Mouse (Mus musculus) embryonic facial prominence, embryonic 12.5 days (tissue): Measurements from ENCODE around the gene Nup107. TPM values are rescaled to one million over a fixed set of nuclear protein-coding genes. Genes with fewer than 3 reads are reported as not detected.
"Not testable (repeated sequence)": the region's sequence is repeated elsewhere in the genome, so short reads cannot be mapped to it uniquely, and the experiment has no call there.

Experiments used
- ATAC-seq: fragments of 200-750 bp; cut with Nextera tagmentation; 2 replicates; pipeline ENCODE4 v1.8.0; 2017; ENCODE audit not compliant: insufficient number of reproducible peaks, insufficient read depth, low FRiP score, low TSS enrichment
- H3K27ac ChIP-seq: fragments of 300-500 bp; sonication (generic); 2 replicates; pipeline ENCODE4 v1.5.1; 2016; ENCODE audit warnings: mild to moderate bottlenecking
- H3K27me3 ChIP-seq: fragments of 300-500 bp; sonication (generic); 2 replicates; pipeline ENCODE4 v1.6.1; 2016; ENCODE audit warnings: mild to moderate bottlenecking, moderate library complexity
- H3K36me3 ChIP-seq: fragments of 300-500 bp; sonication (generic); 2 replicates; pipeline ENCODE4 v1.6.1; 2016; ENCODE audit warnings: mild to moderate bottlenecking
- H3K4me1 ChIP-seq: fragments of 300-500 bp; sonication (generic); 2 replicates; pipeline ENCODE4 v1.6.1; 2016
- H3K4me2 ChIP-seq: fragments of 300-500 bp; sonication (generic); replicated peaks from 2 replicates; pipeline ENCODE4 v1.6.1; 2016; ENCODE audit warnings: mild to moderate bottlenecking, moderate library complexity
- H3K4me3 ChIP-seq: fragments of 300-500 bp; sonication (generic); 2 replicates; pipeline ENCODE4 v1.5.1; 2016; ENCODE audit warnings: mild to moderate bottlenecking
- H3K9ac ChIP-seq: fragments of 300-500 bp; sonication (generic); 2 replicates; pipeline ENCODE4 v1.6.1; 2016; ENCODE audit warnings: mild to moderate bottlenecking, moderate library complexity
- H3K9me3 ChIP-seq: fragments of 300-500 bp; sonication (generic); 2 replicates; pipeline ENCODE4 v1.6.1; 2016; ENCODE audit warnings: mild to moderate bottlenecking, moderate library complexity
- WGBS: fragments of 180-500 bp; shearing (Covaris S2); methylation state at CpG from one replicate; pipeline ENCODE4 v1.1.7; 2016; 5-methylcytosine and 5-hydroxymethylcytosine counted together
- polyA plus RNA-seq: library from polyadenylated mRNA; unstranded; fragments of >200 nt; fragmentation: Nextera tagmentation; extraction: Ambion mirVana; gene quantifications from 2 replicates; pipeline ENCODE4 v1.2.1, GENCODE M21; 2016

Gene Nup107
- polyA plus RNA-seq, 1 experiment from 2014 or later = 85.3 TPM

DNA sequence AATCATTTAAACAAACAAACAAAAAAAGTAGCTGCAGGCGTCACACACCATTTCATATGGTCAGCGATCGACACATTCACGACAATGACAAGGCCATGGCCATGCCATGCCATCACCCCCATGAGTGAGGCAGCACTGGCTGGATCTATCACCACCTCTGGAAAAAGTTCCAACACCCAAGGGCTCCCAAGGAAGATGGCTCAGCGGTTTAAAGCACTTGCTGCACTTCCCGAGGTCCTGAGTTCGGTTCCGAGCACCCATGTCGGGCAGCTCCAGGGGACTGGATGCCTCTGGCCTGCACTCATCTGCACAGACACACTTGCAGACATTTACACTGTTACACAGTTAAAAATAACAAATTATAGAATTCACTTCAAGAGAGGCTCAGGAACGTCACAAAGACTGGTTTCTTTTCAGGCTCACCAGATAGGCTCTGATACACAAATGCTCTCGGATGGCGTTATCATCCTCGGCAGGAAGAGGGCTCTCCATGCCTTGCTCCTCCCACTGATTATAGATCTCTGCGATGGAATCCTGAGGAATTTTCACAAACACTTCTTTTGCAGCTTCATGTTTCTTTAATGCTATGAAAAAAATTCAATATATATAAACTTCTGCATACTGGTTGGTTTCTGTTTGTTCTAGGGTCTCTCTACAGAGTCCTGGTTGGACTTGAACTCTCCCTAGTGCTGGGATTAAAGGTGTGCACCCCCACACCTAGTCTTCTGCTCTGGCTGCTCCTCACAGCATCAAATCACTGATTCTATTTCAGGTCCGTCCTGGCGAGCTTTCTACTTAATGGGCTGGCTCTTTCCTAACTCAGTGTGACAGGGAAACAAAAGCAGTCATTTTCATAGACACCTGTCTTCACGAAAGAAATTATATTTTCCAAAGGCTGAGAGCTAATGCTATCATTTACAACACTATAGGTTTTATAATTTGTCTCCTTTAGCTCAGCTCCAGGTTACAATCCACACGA is 33.5 kb downstream of the Nup107 start:
- Histone ChIP-seq H3K27me3 (no peaks in the 10 kb centered on the region), H3K4me1 (no peaks in the 10 kb centered on the region), H3K4me3 (no peak overlapping the region), H3K36me3 (peaks cover 94% of the 10 kb centered on the region), H3K4me2 (no peak overlapping the region), H3K9ac (no peak overlapping the region), H3K27ac (no peak overlapping the region), H3K9me3 (no peaks in the 10 kb centered on the region)
- WGBS = 91% methylated on average over 18 of the region's 18 CpGs
- no peak for ATAC-seq

DNA sequence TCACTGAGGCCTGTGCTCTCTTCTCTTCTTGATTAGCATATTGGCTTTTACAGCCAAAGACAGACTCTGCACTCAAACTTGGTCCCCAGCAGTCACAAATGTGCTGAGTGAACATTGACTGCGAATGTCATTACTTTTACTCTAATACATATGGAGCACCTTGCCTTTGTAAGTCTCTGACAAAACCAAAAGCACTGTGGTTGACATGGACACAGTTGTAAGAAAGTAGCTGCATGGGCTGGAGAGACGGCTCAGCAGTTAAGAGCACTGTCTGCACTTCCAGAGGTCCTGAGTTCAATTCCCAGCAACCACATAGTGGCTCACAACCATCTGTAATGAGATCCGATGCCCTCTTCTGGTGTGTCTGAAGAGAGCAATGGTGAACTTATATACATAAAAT is 34.2 kb downstream of the Nup107 start:
- 91% methylated on average over 3 of the region's 3 CpGs for WGBS
- H3K4me1 ChIP-seq, H3K4me2 ChIP-seq, H3K27ac ChIP-seq, H3K9ac ChIP-seq, ATAC-seq, H3K27me3 ChIP-seq, H3K4me3 ChIP-seq, H3K9me3 ChIP-seq: not testable (repeated sequence)
- H3K36me3 ChIP-seq = peaks cover 89% of the 10 kb centered on the region

DNA sequence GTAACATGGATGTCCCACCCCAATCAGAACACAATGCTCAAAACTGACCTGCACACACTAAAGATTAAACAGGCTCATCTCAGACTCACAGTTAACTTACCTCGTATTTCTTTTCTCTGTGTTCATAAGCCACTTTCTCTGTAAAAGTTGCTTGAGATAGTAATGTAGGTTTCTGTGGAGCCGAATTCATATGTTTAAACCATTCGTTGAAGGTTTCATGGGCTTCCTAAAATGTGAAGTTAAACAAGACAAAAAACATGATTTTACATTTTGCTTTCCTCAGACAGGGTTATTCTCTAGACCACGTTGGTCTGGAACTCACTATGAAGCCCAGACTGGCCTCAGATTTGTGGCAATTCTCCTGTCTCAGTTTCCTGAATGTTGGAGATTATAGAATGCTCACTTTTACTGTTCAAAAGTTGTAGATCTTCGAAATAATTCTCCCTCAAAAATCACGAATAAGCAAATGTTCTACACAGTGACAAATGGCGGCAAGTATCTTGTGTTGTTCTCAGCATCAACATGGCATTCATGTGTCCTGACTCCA is 34.6 kb downstream of the Nup107 start:
- H3K27me3 ChIP-seq = no peaks in the 10 kb centered on the region
- peaks cover 90% of the 10 kb centered on the region for H3K36me3 ChIP-seq
- no peak overlapping the region for H3K4me2 ChIP-seq
- no peak for ATAC-seq
- H3K9ac ChIP-seq = no peak overlapping the region
- no peaks in the 10 kb centered on the region for H3K9me3 ChIP-seq
- no peak overlapping the region for H3K27ac ChIP-seq
- 92% methylated on average over 7 of the region's 7 CpGs for WGBS
- H3K4me1 ChIP-seq = no peaks in the 10 kb centered on the region
- H3K4me3 ChIP-seq = no peak overlapping the region

DNA sequence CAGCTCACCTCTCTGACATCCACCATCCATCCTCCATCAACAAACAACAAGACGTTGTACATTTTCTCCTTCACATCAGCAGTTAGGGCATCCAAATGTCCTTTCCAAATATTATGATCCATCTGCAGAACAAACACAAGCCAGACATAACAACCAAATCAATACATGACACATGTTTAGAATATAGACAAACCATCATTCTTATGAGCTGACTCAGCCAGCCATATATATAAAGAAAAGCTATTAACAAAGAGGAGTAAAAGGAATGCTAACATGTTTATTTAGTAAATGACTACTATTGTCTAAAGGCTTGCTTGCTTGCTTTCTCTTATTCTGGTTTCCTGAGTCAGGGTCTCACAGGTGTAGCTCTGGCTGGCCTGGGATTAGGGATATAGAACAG is 35.2 kb downstream of the Nup107 start:
- no peak overlapping the region for H3K4me3 ChIP-seq

DNA sequence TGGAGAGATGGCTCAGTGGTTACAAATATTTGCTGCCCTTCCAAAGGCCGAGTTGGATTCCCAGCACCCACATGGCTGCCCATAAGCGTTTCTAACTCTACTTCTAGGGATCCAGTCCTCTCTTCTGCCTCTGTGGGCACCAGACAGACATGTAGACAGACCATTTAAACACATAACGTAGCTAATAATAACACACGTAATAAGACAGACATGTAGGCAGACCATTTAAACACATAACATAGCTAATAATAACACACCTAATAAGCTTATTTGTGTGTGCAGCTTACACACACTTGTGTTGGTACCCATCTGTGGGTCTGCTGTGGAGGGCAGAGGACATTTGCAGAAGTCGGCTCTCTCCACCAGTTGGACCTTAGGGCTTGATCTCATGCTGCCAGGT is 35.7 kb downstream of the Nup107 start:
- H3K27ac ChIP-seq = no peak overlapping the region
- H3K4me1 ChIP-seq = no peaks in the 10 kb centered on the region
- H3K9me3 ChIP-seq = no peaks in the 10 kb centered on the region
- no peak for ATAC-seq
- H3K27me3 ChIP-seq = no peaks in the 10 kb centered on the region
- peaks cover 88% of the 10 kb centered on the region for H3K36me3 ChIP-seq
- H3K4me2 ChIP-seq = no peak overlapping the region
- WGBS = 91% methylated on average over 5 of the region's 5 CpGs
- no peak overlapping the region for H3K9ac ChIP-seq
- H3K4me3 ChIP-seq = no peak overlapping the region

More for the DNA sequence above, 35.2 kb downstream of the Nup107 start:
- H3K27me3 ChIP-seq = no peaks in the 10 kb centered on the region
- no peak overlapping the region for H3K4me2 ChIP-seq
- ATAC-seq = no peak
- H3K27ac ChIP-seq = no peak overlapping the region
- H3K4me1 ChIP-seq = no peaks in the 10 kb centered on the region
- H3K9ac ChIP-seq = no peak overlapping the region
- 85% methylated on average over 1 of the region's 1 CpGs for WGBS
- H3K36me3 ChIP-seq = peaks cover 87% of the 10 kb centered on the region
- no peaks in the 10 kb centered on the region for H3K9me3 ChIP-seq

DNA sequence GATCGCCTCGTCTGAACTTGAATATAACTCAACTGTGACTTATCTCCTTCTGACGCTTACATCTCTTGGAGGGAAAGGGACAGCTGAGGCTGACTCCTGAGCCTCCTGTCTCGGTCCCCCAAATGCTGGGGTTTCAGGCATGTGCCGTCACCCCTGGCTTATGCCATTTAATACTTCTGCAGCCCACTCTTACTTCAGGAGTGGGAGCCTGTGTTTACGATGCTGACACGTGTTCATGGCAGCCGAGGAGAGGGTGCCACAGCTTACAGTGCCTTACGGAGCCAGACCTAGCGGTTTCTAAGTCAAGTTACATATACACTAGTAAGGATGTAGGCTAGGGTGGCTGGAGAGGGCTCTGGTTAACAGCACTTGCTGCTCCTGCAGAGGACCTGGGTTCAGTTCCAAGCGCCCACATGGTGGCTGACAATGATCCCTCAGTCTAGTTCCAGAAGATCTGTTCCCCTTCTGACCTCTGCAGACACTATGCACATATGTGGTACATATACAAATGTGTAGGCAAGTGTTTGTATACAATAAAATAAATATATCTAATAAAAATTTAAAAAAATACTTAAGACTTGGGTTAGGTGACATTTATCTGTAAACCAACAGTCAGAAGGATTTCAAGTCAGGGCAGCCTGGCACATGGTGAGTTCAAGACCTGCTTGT is 36.6 kb downstream of the Nup107 start:
- 91% methylated on average over 11 of the region's 11 CpGs for WGBS
- Histone ChIP-seq H3K36me3 (peaks cover 88% of the 10 kb centered on the region), H3K27ac (no peak overlapping the region), H3K27me3 (no peaks in the 10 kb centered on the region), H3K4me3 (no peak overlapping the region), H3K9ac (no peak overlapping the region), H3K4me2 (no peak overlapping the region), H3K9me3 (no peaks in the 10 kb centered on the region), H3K4me1 (no peaks in the 10 kb centered on the region)
- ATAC-seq = no peak

DNA sequence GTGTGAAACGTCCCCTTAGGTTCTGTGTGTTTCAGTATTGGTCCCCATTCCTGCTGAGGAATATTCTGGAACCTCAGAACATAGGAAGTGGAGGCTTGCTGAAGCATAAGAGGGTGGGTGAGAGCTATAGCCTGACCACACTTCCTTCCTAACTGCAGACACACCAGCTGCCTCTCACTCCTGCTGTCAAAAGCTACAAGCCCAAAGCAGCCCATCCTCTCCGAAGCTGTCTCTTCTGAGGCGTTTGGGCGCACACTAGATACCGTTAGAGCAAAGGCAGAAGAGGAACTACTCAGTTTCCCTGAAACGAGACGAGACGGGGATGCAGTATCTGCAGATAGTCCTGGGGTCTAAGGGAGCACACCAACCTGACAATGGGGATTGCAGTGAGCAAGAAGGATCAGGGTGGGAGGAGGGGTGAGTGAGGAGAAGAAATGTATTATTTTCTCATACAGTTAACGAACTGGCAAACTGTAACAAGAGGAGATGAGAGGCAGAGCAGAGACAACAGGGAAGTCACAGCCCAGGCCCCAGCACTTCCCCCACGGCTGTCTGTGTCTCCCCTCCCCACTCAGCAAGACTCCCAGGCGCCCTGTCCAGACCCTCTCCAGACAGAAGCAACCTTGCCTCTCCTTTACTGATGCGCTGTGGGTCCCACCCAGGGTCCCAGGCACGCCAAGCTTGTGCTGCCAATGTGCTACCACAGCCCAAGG is 37.3 kb downstream of the Nup107 start:
- Histone ChIP-seq H3K27me3 (no peaks in the 10 kb centered on the region), H3K4me1 (no peaks in the 10 kb centered on the region), H3K36me3 (peaks cover 85% of the 10 kb centered on the region), H3K4me2 (no peak overlapping the region), H3K9me3 (no peaks in the 10 kb centered on the region), H3K9ac (no peak overlapping the region), H3K27ac (no peak overlapping the region), H3K4me3 (no peak overlapping the region)
- WGBS = 91% methylated on average over 13 of the region's 13 CpGs
- ATAC-seq = no peak

DNA sequence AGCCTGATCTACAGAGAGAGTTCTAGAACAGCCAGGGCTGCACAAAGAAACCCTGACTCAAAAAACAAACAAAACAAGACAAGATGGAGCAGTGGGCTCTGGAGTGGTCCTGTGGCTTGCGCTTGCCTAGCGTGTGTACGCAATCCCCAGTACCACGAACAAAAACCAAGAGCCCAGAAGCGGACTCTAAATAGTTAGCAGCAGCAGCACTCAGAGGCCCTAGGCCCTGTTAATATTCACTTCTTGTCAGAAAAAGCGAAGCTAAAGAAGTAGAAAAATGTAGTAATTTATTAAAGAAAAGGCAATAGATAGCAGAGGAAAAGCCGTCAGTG is 37.9 kb downstream of the Nup107 start:
- no peak for ATAC-seq

DNA sequence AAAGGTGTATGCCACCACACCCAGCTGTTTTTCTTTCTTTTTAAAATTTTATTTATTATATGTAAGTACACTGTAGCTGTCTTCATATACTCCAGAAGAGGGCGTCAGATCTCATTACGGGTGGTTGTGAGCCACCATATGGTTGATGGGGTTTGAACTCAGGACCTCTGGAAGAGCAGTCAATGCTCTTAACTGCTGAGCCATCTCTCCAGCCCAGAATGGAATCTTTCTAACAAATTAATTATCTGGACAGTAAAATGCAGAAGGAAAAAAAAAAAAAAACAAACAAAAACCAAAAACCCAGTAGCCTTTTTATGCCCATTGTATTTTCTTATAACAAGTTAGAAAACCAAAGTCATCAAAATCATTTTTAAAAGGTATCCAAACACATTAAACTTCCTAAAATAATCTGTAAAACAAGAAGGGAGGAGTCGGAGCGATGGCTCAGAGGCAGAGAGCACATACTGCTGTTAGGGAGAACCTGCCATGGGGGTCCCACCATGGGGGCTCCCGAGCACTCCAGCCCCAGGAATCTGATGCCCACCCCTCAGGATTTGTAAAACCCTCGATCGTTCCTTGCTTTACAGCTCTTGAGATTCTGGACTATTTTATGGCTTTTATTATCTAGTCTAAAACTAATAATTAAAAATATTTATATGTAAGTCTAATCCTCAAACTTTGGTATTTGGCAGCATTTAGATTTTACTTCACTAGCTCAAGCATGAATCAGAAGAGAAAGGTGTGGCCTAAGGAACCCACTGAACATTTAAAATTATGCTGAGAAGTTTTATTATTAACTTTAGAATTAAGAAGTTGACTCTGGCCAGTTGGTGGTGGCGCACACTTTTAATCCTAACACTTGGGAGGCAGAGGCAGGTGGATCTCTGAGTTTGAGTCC is 38.5 kb downstream of the Nup107 start:
- ATAC-seq = no peak
- Histone ChIP-seq H3K27ac (no peak overlapping the region), H3K9ac (no peak overlapping the region), H3K4me2 (no peak overlapping the region), H3K4me1 (no peaks in the 10 kb centered on the region), H3K4me3 (no peak overlapping the region), H3K27me3 (no peaks in the 10 kb centered on the region), H3K9me3 (no peaks in the 10 kb centered on the region), H3K36me3 (peaks cover 81% of the 10 kb centered on the region)
- WGBS = 94% methylated on average over 8 of the region's 8 CpGs

More for the DNA sequence above, 37.9 kb downstream of the Nup107 start:
- no peaks in the 10 kb centered on the region for H3K4me1 ChIP-seq
- H3K4me2 ChIP-seq = no peak overlapping the region
- 97% methylated on average over 7 of the region's 7 CpGs for WGBS
- no peaks in the 10 kb centered on the region for H3K27me3 ChIP-seq
- no peak overlapping the region for H3K4me3 ChIP-seq
- H3K27ac ChIP-seq = no peak overlapping the region
- no peak overlapping the region for H3K9ac ChIP-seq
- H3K36me3 ChIP-seq = peaks cover 84% of the 10 kb centered on the region
- H3K9me3 ChIP-seq = no peaks in the 10 kb centered on the region

DNA sequence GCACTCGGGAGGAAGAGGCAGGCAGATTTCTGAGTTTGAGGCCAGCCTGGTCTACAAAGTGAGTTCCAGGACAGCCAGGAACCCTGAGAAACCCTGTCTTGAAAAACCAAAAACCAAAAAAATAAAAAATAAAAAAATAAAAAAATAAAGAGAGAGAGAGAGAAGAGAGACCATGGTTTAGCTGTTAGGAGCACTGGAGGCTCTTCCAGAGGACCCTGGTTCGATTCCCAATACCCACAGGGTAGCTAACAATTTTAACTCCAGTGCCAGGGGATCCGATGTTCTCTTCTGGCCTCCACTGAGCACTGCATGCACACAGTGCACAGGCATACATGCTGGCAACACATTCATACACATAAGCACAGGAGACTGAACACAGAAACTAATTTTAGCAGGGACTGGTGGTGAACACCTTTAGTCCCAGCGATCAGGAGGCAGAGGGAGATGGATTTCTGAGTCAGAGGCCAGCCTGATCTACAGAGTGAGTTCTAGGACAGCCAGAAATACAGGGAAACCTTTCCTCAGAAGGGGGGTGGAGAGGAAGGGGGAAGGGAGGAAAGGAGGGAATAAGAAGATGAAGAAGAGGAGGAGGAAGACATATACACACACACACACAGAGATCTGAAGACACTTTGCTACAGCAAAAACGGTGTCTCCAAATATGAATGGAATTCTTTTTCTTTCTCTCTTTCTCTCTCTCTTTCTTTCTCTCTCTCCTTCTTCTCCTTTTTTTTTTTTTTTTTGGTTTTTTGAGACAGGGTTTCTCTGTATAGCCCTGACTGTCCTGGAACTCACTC is 39.5 kb downstream of the Nup107 start:
- no peak overlapping the region for H3K9ac ChIP-seq
- no peaks in the 10 kb centered on the region for H3K9me3 ChIP-seq
- H3K36me3 ChIP-seq = peaks cover 76% of the 10 kb centered on the region
- H3K27ac ChIP-seq = no peak overlapping the region
- no peaks in the 10 kb centered on the region for H3K27me3 ChIP-seq
- ATAC-seq = no peak
- H3K4me1 ChIP-seq = no peaks in the 10 kb centered on the region
- no peak overlapping the region for H3K4me2 ChIP-seq
- no peak overlapping the region for H3K4me3 ChIP-seq
- WGBS = 90% methylated on average over 5 of the region's 5 CpGs
